Mouse (Mus musculus) cerebellum, postnatal 36 days (tissue): ENCODE results near the gene Otog.
A peak's percentile ranks its signal among the peaks of the same experiment; 100 is the strongest.

ENCODE experiments used
- DNase-seq, 2 experiments: peaks; one replicate each; pipeline ENCODE4 v3.0.0; 2021 to 2022; ENCODE audit warnings: mixed read lengths in 2 of 2

The Otog gene

GRCm38 (mm10) chr7:46240696-46241095 lies at the start of gene Otog:
Gene Otog (plus strand): TSS chr7:46240987.
- no peak for DNase-seq

- no peak for DNase-seq
These were observed 45.4 kb upstream of the Otog start for GRCm38 (mm10) chr7:46195356-46195755.

GRCm38 (mm10) chr7:46200021-46200420 lies 40.8 kb upstream of the Otog start:
- DNase-seq: no peak

- DNase-seq: no peak
These were observed 39.1 kb upstream of the Otog start for GRCm38 (mm10) chr7:46201649-46202048.

GRCm38 (mm10) chr7:46204046-46204471 lies 36.7 kb upstream of the Otog start:
- DNase-seq: peak; percentile 67 to 72

GRCm38 (mm10) chr7:46204775-46205174 lies 36.0 kb upstream of the Otog start:
- DNase-seq: no peak

- DNase-seq: no peak
These were observed 32.7 kb upstream of the Otog start for GRCm38 (mm10) chr7:46208131-46208530.

- no peak for DNase-seq
These were observed 30.5 kb upstream of the Otog start for GRCm38 (mm10) chr7:46210276-46210675.

- DNase-seq: no peak
These were observed 24.3 kb upstream of the Otog start for GRCm38 (mm10) chr7:46216481-46216880.

- no peak for DNase-seq
These were observed 22.4 kb upstream of the Otog start for GRCm38 (mm10) chr7:46218415-46218814.

GRCm38 (mm10) chr7:46220591-46221129 lies 20.1 kb upstream of the Otog start:
- no peak for DNase-seq

- peak; percentile 65 to 66 for DNase-seq
These were observed 14.5 kb upstream of the Otog start for GRCm38 (mm10) chr7:46226253-46226652.

GRCm38 (mm10) chr7:46226936-46227335 lies 13.9 kb upstream of the Otog start:
- DNase-seq: peak; percentile 70 to 72

- no peak for DNase-seq
These were observed 4.8 kb upstream of the Otog start for GRCm38 (mm10) chr7:46235948-46236347.

GRCm38 (mm10) chr7:46236363-46236762 lies 4.4 kb upstream of the Otog start:
- DNase-seq: no peak

- DNase-seq: no peak
These were observed 3.6 kb upstream of the Otog start for GRCm38 (mm10) chr7:46237192-46237591.

GRCm38 (mm10) chr7:46238346-46238745 lies 2.4 kb upstream of the Otog start, which contains the start of gene Ush1c:
Gene Ush1c (minus strand): TSS chr7:46238503.
- no peak for DNase-seq

GRCm38 (mm10) chr7:46240091-46240490 lies 696 bp upstream of the Otog start:
- peak; percentile 40 to 50 for DNase-seq

- DNase-seq: no peak
These were observed 6.1 kb downstream of the Otog start for GRCm38 (mm10) chr7:46246876-46247275.

- no peak for DNase-seq
These were observed 6.8 kb downstream of the Otog start for GRCm38 (mm10) chr7:46247606-46248005.

GRCm38 (mm10) chr7:46251841-46252240 lies 11.1 kb downstream of the Otog start:
- no peak for DNase-seq

- DNase-seq: no peak
These were observed 35.4 kb downstream of the Otog start for GRCm38 (mm10) chr7:46276156-46276555.

GRCm38 (mm10) chr7:46279946-46280345 lies 39.2 kb downstream of the Otog start:
- peak; percentile 63 to 79 for DNase-seq

GRCm38 (mm10) chr7:46280896-46281295 lies 40.1 kb downstream of the Otog start:
- DNase-seq: no peak

- no peak for DNase-seq
These were observed 41.5 kb downstream of the Otog start for GRCm38 (mm10) chr7:46282276-46282675.
